Mouse (Mus musculus) spleen, adult 2 months (tissue): ENCODE results near the gene Sirpa.

ENCODE experiments used
- CTCF ChIP-seq: fragments of 200-500 bp; IDR thresholded peaks from 2 replicates; pipeline ENCODE4 v1.5.1; 2011; ENCODE audit warnings: mild to moderate bottlenecking, inconsistent platforms; ENCODE audit not compliant: insufficient read depth, insufficient read length, insufficient replicate concordance; ENCODE audit errors: extremely low read depth
- POLR2A ChIP-seq: fragments of 200-500 bp; IDR thresholded peaks from 2 replicates; pipeline ENCODE4 v1.6.1; 2011; ENCODE audit warnings: low read depth, low read length, inconsistent platforms

GRCm38 (mm10) chr2:129585904-129586514, 6.6 kb upstream of the Sirpa start:
- no peak for TF ChIP-seq POLR2A
- TF ChIP-seq CTCF, result no peak
